Mouse (Mus musculus) hindbrain, embryonic 15.5 days (tissue): ENCODE results near the gene Nog. TPM values are rescaled to one million over a fixed set of nuclear protein-coding genes. Genes with fewer than 3 reads are reported as not detected.

Experiments
- ATAC-seq: fragments of 200-750 bp; cut with Nextera tagmentation; 2 replicates; pipeline ENCODE4 v1.8.0; 2017; ENCODE audit warnings: low read depth, moderate number of reproducible peaks, moderate TSS enrichment; ENCODE audit not compliant: low FRiP score
- H3K27ac ChIP-seq: fragments of 300-500 bp; sonication (generic); replicated peaks from 2 replicates; pipeline ENCODE4 v1.5.1; 2015; ENCODE audit warnings: mild to moderate bottlenecking, inconsistent platforms
- H3K27me3 ChIP-seq: fragments of 300-500 bp; sonication (generic); 2 replicates; pipeline ENCODE4 v1.6.1; 2015; ENCODE audit warnings: control low read depth, inconsistent platforms
- H3K36me3 ChIP-seq: fragments of 300-500 bp; sonication (generic); 2 replicates; pipeline ENCODE4 v1.6.1; 2015; ENCODE audit warnings: control low read depth, inconsistent platforms
- H3K4me1 ChIP-seq: fragments of 300-500 bp; sonication (generic); replicated peaks from 2 replicates; pipeline ENCODE4 v1.6.1; 2015; ENCODE audit warnings: control low read depth, inconsistent platforms
- H3K4me2 ChIP-seq: fragments of 300-500 bp; sonication (generic); 2 replicates; pipeline ENCODE4 v1.6.1; 2015; ENCODE audit warnings: moderate library complexity, mild to moderate bottlenecking, inconsistent platforms
- H3K4me3 ChIP-seq: fragments of 300-500 bp; sonication (generic); 2 replicates; pipeline ENCODE4 v1.5.1; 2015; ENCODE audit warnings: mild to moderate bottlenecking, inconsistent platforms
- H3K9ac ChIP-seq: fragments of 300-500 bp; sonication (generic); 2 replicates; pipeline ENCODE4 v1.6.1; 2015; ENCODE audit warnings: inconsistent platforms
- H3K9me3 ChIP-seq: fragments of 300-500 bp; sonication (generic); 2 replicates; pipeline ENCODE4 v1.6.1; 2016; ENCODE audit warnings: control low read depth, inconsistent platforms
- WGBS: fragments of 180-500 bp; shearing (Covaris S2); methylation state at CpG from one replicate; pipeline ENCODE4 v1.1.7; 2015; 5-methylcytosine and 5-hydroxymethylcytosine counted together
- polyA plus RNA-seq: library from polyadenylated mRNA; unstranded; fragments of >200 nt; fragmentation: Nextera tagmentation; extraction: Ambion mirVana; gene quantifications from 2 replicates; pipeline ENCODE4 v1.2.1, GENCODE M21; 2015

Gene Nog
- polyA plus RNA-seq, 1 experiment from 2014 or later, result 3.9 TPM

DNA sequence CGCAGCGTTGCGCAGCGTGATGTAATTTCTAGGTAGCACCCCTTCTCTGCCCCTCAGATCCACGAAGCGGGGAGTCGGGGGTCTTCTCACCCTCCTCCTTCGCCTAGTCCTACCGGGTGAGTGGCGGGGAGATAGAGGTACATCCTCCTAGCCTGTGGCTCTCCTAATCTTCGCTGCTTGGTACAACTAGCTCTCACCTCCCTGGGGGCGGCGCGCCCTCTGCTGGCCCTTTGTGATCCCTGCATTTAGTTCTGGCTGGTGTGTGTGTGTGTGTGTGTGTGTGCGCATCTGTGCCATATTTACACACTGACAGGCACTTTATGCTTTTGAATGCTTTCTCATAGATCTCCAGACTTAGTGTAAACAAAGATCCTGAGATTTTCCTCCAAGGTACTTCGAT is 1.3 kb upstream of the Nog start:
- WGBS, result 2% methylated on average over 16 of the region's 16 CpGs
- peak overlapping the region; percentile 93 for H3K4me2 ChIP-seq
- H3K27me3 ChIP-seq, result no peaks in the 10 kb centered on the region
- 0 out of 2 replicates have a peak overlapping the region, but pooled peaks have one; percentile 46 for H3K27ac ChIP-seq
- no peaks in the 10 kb centered on the region for H3K9me3 ChIP-seq
- peak overlapping the region; percentile 48 for H3K4me3 ChIP-seq
- peak overlapping the region; percentile 23; the same call in 1 of the 2 replicates for H3K9ac ChIP-seq
- peaks cover 29% of the 10 kb centered on the region for H3K4me1 ChIP-seq
- no peaks in the 10 kb centered on the region for H3K36me3 ChIP-seq
- peak; percentile 77 for ATAC-seq

DNA sequence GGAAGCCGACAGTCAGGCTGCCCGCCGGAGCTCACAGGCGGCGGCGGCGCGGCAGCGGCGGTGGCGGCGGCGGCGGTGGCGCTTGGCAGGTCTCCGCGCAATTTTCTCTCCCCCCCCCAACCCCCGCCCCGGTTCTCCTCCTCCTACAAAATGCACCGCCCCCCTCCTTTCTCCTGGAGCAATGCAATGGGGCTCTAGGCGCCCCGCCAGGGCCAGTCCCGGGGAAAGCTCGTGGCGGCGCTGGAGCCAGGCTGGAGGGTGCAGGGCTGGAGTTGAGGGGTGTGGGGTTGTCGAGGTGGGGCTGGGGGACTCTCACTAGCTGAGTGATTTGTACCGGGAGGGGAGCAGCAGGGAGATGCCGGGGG is 666 bp upstream of the Nog start:
- peak overlapping the region; percentile 53 for H3K9ac ChIP-seq
- no peaks in the 10 kb centered on the region for H3K27me3 ChIP-seq
- 1% methylated on average over 18 of the region's 29 CpGs for WGBS
- H3K36me3 ChIP-seq, result no peaks in the 10 kb centered on the region
- H3K9me3 ChIP-seq, result no peaks in the 10 kb centered on the region
- peaks cover 35% of the 10 kb centered on the region for H3K4me1 ChIP-seq
- H3K4me2 ChIP-seq, result peak overlapping the region; percentile 93
- peak overlapping the region; percentile 48 for H3K4me3 ChIP-seq
- peak overlapping the region; percentile 90 for H3K27ac ChIP-seq
- peak; percentile 73 for ATAC-seq

- peak overlapping the region; percentile 93 for H3K4me2 ChIP-seq
- H3K9me3 ChIP-seq, result no peaks in the 10 kb centered on the region
- peak overlapping the region; percentile 90 for H3K27ac ChIP-seq
- under 1% methylated on average over 51 of the region's 53 CpGs for WGBS
- no peaks in the 10 kb centered on the region for H3K36me3 ChIP-seq
- no peak for ATAC-seq
- no peaks in the 10 kb centered on the region for H3K27me3 ChIP-seq
- H3K9ac ChIP-seq, result peak overlapping the region; percentile 53
- peaks cover 40% of the 10 kb centered on the region for H3K4me1 ChIP-seq
- peak overlapping the region; percentile 48 for H3K4me3 ChIP-seq
Observed at GRCm38 (mm10) chr11:89301331-89302055, 639 bp downstream of the Nog start.

GRCm38 (mm10) chr11:89299784-89300775 is 2.1 kb downstream of the Nog start:
- ATAC-seq, result no peak
- peak overlapping the region; percentile 44 for H3K4me3 ChIP-seq
- no peaks in the 10 kb centered on the region for H3K9me3 ChIP-seq
- WGBS, result 1% methylated on average over 19 of the region's 26 CpGs
- no peak overlapping the region for H3K27ac ChIP-seq
- peaks cover 40% of the 10 kb centered on the region for H3K4me1 ChIP-seq
- H3K36me3 ChIP-seq, result no peaks in the 10 kb centered on the region
- 0 out of 2 replicates have a peak, but pooled peaks cover 4% of the 10 kb centered on the region for H3K27me3 ChIP-seq
- H3K4me2 ChIP-seq, result peak overlapping the region; percentile 93
- H3K9ac ChIP-seq, result 0 out of 2 replicates have a peak overlapping the region, but pooled peaks have one; percentile 22

DNA sequence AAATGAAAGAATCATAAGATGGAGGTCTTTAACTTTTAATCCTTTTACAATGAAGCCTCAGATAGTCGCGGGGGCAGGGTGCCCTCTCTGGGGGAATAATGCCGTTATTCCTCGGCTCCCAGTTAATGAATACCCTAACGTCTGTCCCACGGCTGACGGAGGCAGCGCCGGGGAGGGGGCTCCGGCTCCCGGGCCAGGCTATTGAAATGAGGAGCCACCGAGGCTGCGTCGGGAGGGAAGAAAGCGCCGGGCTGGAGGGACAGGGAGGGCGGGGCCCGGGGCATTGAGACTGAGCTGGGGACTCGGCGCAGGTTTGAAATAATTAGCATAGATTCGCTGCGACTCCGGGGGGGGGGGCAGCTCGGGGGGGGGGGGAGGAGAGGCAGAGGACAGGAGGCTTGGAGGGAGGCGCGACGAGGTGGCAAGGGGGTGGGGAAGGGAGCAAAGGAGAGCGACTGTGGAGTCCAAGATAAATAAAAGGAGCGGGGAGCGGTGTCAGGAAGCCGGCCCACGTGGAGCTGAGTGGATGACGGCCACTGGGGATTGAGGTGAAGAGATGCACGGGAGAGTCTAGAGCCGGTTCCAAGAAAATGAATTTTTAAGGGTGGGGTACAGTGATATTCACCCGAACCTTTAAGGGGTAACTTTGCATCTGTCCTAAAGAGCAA is 2.9 kb downstream of the Nog start:
- no peak for ATAC-seq
- Histone ChIP-seq H3K4me2 (peak overlapping the region; percentile 93), H3K27ac (0 out of 2 replicates have a peak overlapping the region, but pooled peaks have one; percentile 55), H3K36me3 (no peaks in the 10 kb centered on the region), H3K4me3 (peak overlapping the region; percentile 44), H3K9ac (peak overlapping the region; percentile 22; the same call in 1 of the 2 replicates), H3K27me3 (0 out of 2 replicates have a peak, but pooled peaks cover 4% of the 10 kb centered on the region), H3K9me3 (no peaks in the 10 kb centered on the region), H3K4me1 (peaks cover 40% of the 10 kb centered on the region)
- WGBS, result 1% methylated on average over 24 of the region's 36 CpGs

DNA sequence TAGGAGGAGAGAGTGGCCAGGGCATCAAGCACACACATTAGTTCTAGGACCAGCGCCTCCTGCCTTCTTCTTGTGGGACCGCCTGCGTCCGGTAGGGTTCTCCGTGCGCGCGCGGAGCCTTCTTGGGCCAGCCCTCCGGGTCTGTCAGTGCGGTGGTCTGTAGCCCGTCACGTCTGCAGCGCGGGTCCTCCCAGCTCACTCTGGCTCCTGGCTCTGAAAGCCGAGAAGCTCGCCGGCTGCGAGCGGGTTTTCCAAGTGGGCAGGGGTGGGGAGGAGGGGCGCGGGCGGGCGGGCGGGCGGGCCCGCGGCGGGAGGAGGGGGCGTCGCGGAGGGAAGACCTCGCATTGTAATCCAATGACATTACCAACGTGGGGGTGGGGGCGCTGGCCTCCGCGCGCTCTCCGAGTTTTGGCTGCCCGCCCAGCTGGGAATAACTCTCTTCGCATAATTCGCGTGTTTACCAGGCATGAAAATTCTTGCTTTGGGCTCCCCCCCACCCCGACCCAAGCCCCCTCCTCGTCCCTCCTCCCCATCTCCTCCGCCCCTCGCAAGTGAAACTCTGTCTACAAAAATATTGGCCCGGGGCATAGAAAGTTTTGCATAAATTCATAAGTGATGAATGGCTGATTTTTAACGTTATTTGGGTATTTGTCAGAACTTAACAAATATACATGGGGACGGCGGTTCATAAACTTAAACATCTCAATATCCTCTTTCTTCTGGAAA is 3.7 kb downstream of the Nog start:
- ATAC-seq, result peak; percentile 46
- Histone ChIP-seq H3K27me3 (0 out of 2 replicates have a peak, but pooled peaks cover 4% of the 10 kb centered on the region), H3K4me3 (peak overlapping the region; percentile 44), H3K27ac (peak overlapping the region; percentile 55; the same call in 1 of the 2 replicates), H3K9me3 (no peaks in the 10 kb centered on the region), H3K4me2 (peak overlapping the region; percentile 93), H3K36me3 (no peaks in the 10 kb centered on the region), H3K4me1 (peaks cover 40% of the 10 kb centered on the region), H3K9ac (peak overlapping the region; percentile 43)
- WGBS, result under 1% methylated on average over 47 of the region's 51 CpGs

DNA sequence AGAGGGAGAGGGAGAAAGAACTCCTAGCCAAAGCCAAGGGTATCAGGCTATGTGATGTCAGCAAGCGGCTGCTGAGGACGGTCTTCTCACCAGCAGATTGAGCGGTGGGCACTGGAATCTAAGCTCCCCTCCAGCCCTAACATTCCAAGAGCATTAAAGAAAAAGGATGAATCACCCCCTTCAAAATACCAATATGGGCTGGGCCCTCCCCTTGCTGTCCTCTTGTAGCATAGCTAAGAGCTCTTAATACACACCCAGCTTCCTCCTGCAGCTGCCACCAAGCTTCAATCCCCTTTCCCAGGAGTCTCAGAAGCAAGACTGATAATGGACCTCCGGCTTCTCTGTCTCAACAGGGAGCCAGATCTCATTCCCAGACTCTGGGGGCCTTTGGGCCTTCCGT is 4.6 kb downstream of the Nog start:
- Histone ChIP-seq H3K36me3 (no peaks in the 10 kb centered on the region), H3K4me3 (no peak overlapping the region), H3K4me2 (peak overlapping the region; percentile 93), H3K9ac (no peak overlapping the region), H3K9me3 (no peaks in the 10 kb centered on the region), H3K27me3 (0 out of 2 replicates have a peak, but pooled peaks cover 4% of the 10 kb centered on the region), H3K4me1 (peaks cover 40% of the 10 kb centered on the region), H3K27ac (no peak overlapping the region)
- no peak for ATAC-seq
- 32% methylated on average over 5 of the region's 5 CpGs for WGBS

DNA sequence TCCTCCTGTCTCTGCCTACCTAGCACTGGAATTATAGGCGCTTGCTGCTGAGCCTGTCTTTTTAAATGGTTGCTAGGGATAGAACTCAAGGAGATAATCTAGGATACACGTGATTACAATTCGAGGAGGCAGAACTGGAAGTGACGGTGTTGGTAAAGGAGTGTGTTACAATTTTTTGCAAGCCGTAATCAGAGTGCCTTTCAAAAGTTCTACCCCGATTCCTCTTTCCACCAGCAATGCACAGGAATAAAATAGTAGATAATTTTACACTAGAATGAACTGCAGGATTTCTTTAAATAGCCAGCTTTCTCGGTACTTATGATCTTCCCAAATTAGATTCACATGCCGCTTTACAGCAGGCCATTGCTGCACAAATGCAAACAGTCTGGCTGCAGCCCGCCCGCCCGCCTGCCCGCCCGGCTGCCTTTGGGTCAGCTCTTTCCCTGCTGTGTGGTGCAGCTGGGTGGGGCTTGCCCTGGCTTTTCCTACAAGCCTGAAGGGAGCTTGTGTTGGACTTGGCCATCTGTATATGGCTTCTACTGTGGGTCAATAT is 32.2 kb downstream of the Nog start:
- Histone ChIP-seq H3K4me2 (no peak overlapping the region), H3K4me3 (no peak overlapping the region), H3K9me3 (no peaks in the 10 kb centered on the region), H3K4me1 (no peaks in the 10 kb centered on the region), H3K36me3 (no peaks in the 10 kb centered on the region), H3K27ac (no peak overlapping the region), H3K9ac (no peak overlapping the region), H3K27me3 (no peaks in the 10 kb centered on the region)
- ATAC-seq, result no peak
- WGBS, result 87% methylated on average over 13 of the region's 13 CpGs

DNA sequence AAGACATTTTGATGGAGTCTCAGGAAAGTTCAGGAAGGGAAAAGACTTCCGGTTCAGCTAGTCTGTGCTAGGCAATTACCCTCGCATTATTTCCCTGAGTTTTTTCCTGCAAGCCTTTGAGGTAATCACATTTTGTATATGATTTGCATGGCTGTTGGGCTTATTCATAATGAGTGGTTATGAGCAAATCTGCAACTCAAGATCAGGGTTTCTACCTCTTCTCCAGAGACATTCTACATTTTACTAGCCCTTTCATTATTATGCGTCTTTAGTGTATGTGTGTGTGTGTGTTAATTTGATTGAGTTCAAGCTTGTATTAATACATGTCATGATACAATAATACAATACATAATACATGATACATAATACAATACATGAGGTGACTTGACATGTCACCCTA is 34.6 kb downstream of the Nog start:
- 98% methylated on average over 3 of the region's 3 CpGs for WGBS
- ATAC-seq, result no peak

DNA sequence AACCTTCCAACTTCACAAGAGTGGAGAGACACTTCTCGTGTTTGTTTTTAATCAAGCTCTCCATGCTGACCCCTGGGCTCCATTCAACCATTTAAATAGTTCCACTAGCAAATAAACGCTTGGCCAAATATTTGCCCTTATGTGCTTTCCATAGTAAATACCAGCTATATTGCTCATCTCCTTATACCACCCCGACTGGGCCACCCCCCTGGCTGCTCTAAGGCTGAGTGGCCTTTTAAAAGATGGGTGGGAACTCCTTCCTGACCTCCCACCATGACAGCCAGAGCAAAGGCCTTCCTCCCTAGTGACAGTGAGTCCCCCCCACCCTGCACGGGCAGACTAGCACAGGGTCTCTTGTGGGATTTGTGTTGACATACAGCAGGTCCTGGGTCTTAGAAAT is 37.1 kb downstream of the Nog start:
- H3K27ac ChIP-seq, result no peak overlapping the region
- H3K4me2 ChIP-seq, result no peak overlapping the region
- no peaks in the 10 kb centered on the region for H3K36me3 ChIP-seq
- no peak overlapping the region for H3K9ac ChIP-seq
- H3K4me3 ChIP-seq, result no peak overlapping the region
- ATAC-seq, result no peak
- no peaks in the 10 kb centered on the region for H3K4me1 ChIP-seq
- H3K9me3 ChIP-seq, result no peaks in the 10 kb centered on the region
- H3K27me3 ChIP-seq, result no peaks in the 10 kb centered on the region
- WGBS, result 57% methylated on average over 4 of the region's 4 CpGs

More for the DNA sequence above, 34.6 kb downstream of the Nog start:
- Histone ChIP-seq H3K27ac (no peak overlapping the region), H3K36me3 (no peaks in the 10 kb centered on the region), H3K9ac (no peak overlapping the region), H3K4me3 (no peak overlapping the region), H3K27me3 (no peaks in the 10 kb centered on the region), H3K4me2 (no peak overlapping the region), H3K9me3 (no peaks in the 10 kb centered on the region), H3K4me1 (no peaks in the 10 kb centered on the region)
